8 mouse cellular contexts compared by ENCODE assay signal in genomic region chr16:72215360-72216013, GRCm38 (mm10).
DNase-seq lines count a peak whose midpoint lies in the region; ATAC-seq lines count a peak whose summit lies in the region.

No protein-coding gene starts in this region.

- H3K36me3 ChIP-seq in forebrain, embryonic 10.5 days (replicated peaks) = no peaks in the 10 kb centered on the region
- H3K36me3 ChIP-seq in hindbrain, embryonic 15.5 days = no peaks in the 10 kb centered on the region

- H3K9me3 ChIP-seq in forebrain, embryonic 10.5 days = no peaks in the 10 kb centered on the region
- H3K9me3 ChIP-seq in hindbrain, embryonic 15.5 days = no peaks in the 10 kb centered on the region

- WGBS in forebrain, embryonic 10.5 days = 48% methylated on average over 15 of the region's 15 CpGs
- WGBS in hindbrain, embryonic 15.5 days = 34% methylated on average over 15 of the region's 15 CpGs

- H3K4me3 ChIP-seq in forebrain, embryonic 10.5 days = peak overlapping the region; percentile 20
- H3K4me3 ChIP-seq in hindbrain, embryonic 15.5 days = peak overlapping the region; percentile 26

- peak overlapping the region; percentile 36; the same call in 1 of the 2 replicates for H3K9ac ChIP-seq in hindbrain, embryonic 15.5 days

- H3K27ac ChIP-seq in forebrain, embryonic 10.5 days = no peak overlapping the region
- H3K27ac ChIP-seq in hindbrain, embryonic 15.5 days (replicated peaks) = peak overlapping the region; percentile 75

- DNase-seq in MEL-GATA-1-ER (ENCODE audit: extremely low read depth, low read depth) = peak; percentile 7
- DNase-seq in adrenal gland, postnatal 10 days = peak; percentile 70
- peak; percentile 39 for DNase-seq in forebrain, embryonic 10.5 days (ENCODE audit: extremely low spot score, low spot score)
- DNase-seq in left cerebral cortex, adult 11 months (ENCODE audit: low spot score) = peak; percentile 51
- peak; percentile 1 for DNase-seq in skeletal muscle tissue, adult 2 months (ENCODE audit: low read depth, low spot score)
- DNase-seq in spleen, postnatal 36 days (ENCODE audit: low spot score in 2 of 2) = no peak

- no peaks in the 10 kb centered on the region for H3K27me3 ChIP-seq in forebrain, embryonic 10.5 days (ENCODE audit: poor library complexity, severe bottlenecking)
- no peaks in the 10 kb centered on the region for H3K27me3 ChIP-seq in hindbrain, embryonic 15.5 days

- peak overlapping the region; percentile 52 for H3K4me2 ChIP-seq in hindbrain, embryonic 15.5 days

- ATAC-seq in hindbrain, embryonic 15.5 days (ENCODE audit: low FRiP score, low read depth) = peak; percentile 11; the same call in 1 of the 2 replicates
- ATAC-seq in megakaryocyte progenitor cell, adult 5-6 weeks (replicated peaks; ENCODE audit: poor library complexity) = peak; percentile 61; the same call in 1 of the 2 replicates

- no peaks in the 10 kb centered on the region for H3K4me1 ChIP-seq in forebrain, embryonic 10.5 days
- peaks cover 4% of the 10 kb centered on the region; the same call in 1 of the 2 replicates for H3K4me1 ChIP-seq in hindbrain, embryonic 15.5 days (replicated peaks)

Comparison
In these comparisons a context has a peak if more than half of its experiments do, and no peak if none do; other contexts are left out.
1. DNase-seq: peak in MEL-GATA-1-ER (single experiment), adrenal gland, postnatal 10 days (single experiment), forebrain, embryonic 10.5 days (single experiment), left cerebral cortex, adult 11 months (single experiment) and skeletal muscle tissue, adult 2 months (single experiment); none in spleen, postnatal 36 days (0 of 2).